Mouse (Mus musculus): ENCODE measurements around the gene Ggact.

Gene Ggact

DNA sequence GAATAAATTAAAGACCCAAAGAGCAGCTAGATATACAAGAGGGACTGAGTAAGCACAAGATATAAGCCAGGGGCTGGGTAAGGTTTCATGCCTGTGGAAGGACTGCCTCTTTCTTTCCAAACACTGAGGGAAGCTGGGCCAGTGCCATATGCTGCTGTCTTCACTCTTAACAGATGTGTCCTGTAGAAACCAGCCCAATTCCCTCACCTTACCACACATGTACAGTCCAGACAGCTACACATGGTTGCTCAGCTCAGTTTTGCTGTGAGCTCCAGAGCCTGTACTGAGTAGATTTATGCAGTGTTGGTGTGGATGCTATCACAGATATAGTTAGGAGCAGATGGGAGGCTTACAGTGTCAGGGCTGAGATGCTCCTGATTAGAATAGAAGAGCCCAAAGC is 12.9 kb downstream of the Ggact start:
- DNase-seq (ENCODE audit: low read depth), result peak; percentile 89

DNA sequence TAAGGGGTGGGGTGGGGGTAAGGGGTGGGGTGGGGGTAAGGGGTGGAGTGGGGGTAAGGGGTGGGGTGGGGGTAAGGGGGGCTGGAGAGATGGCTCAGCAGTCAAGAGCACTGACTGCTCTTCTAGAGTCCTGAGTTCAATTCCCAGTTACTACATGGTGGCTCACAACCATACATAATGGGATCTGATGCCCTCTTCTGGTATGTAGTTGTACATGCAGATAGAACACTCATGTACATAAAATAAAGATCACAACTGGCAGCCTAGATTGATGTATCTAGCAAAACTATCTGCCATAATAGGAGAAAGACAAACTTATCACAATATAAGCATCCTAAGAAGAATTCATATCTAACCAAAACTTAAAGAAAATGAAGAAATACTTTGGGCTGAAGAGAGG is 15.0 kb downstream of the Ggact start:
- DNase-seq (ENCODE audit: low read depth), result no peak

DNA sequence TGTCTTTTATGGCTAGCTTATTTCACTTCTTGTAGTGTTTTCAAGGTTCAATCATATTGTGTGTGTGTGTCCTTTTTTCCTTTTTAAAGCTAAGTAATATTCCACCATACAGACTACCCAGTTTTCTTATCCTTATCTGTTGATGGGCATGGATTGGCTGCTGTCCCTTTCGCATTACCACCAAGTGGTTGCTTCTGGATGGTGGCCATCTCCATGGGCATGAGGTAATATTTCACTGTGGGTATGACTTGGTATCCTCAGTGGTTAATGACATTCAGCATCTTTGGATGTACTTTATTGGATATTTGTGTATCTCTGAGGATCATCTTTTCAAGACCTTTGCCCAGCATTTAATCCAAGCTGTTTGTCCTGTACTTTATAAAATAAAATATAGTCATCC is 17.5 kb downstream of the Ggact start:
- DNase-seq (ENCODE audit: low read depth), result no peak

DNA sequence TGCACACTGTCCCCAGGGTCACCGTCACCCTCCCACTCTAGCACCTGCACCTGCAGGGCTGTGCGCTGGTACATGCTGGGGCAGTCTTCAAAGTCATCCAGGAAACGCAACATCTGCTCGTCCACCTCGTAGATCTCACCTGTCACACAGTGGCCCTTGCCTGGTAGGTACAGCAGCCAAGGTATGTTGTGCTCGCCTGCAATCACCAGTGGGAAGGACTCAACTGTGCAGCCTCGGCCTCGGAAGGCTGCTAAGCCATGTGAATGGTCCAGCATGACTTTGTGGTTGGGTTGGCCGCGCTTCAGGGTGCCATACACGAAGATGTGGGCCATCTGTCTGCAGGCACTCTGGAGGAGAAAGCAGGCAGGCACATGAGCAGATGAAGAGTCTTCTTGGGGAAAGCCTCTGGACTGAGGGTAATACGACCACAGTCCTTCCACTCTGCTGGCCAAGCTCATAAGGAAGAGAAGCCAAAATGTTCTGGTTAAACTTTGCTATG is 22.0 kb downstream of the Ggact start:
- no peak for DNase-seq (ENCODE audit: low read depth)

DNA sequence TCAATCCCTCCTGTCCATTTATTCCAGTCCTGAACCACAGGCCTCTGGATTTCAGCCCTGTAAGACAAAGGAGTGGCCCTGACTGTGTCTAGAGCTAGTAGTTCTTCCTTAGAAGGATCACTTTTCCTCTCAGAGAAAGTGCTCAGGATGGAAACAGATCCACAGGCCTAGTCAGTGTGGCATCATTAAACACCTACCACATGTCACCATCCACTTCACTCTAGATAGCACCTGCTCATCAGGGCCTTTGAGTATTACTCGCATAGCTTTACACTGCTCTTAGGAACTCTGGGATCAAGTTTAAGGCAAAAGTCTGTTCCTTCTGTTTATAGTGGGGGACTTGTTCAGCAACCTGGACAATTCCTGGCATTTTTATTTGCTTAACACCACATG is 25.1 kb downstream of the Ggact start:
- DNase-seq (ENCODE audit: low read depth), result no peak

DNA sequence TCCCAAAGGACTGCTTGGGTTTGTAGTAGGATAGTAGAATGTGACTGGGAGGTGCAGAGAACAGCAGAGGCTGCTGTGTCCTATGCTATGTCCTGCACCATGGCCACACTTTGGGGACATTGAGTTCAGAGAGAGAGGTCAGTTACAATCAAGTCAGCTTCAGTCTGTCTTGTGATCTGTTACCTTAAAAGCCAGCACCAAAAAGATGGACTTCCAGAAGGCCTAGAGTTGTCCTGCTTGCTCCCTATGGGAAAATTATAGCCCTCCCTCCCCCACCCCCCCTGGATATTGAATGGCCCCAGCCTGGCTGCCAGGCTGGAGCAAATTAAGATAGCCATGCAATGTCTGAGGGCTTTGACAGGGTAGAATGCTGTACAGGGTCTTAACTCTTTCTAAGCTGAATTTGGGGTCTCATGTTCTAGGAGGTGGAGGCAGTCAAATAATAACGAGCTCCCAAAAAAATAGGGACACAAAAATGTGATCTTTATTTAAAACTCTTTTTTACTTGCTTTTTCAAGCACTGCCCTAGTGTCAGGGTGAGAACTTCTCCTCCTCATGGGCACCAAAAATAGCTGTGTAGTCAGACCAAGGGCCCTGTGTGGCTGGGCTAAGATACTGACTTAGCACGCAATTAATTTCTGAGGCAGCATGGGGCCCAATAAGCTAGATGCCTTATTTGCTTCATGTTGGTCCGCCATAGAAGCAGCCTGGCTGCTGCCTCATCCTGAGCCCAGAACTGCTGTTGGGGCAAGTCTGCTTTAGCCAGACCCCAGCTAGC is 25.7 kb downstream of the Ggact start:
- no peak for DNase-seq (ENCODE audit: low read depth)

DNA sequence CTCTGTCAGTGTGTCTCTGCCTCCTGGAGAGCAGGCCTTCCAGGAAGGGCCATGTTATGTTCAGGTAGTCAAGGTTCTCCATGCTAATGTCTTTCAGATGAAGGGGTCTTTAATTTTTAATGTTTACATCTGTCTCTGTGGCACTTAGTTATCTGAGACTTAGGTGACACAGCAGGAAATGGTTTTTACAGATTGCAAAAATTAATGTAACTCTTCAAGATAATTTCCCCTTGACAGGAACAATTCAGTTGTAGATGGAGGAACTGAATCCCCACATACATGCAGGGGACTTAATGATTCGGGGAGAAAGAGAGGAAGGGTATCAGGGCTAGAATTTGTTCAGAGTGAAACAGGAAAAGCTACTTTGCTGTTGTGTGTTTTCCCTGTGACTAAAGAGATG is 26.3 kb downstream of the Ggact start:
- DNase-seq (ENCODE audit: low read depth), result no peak

DNA sequence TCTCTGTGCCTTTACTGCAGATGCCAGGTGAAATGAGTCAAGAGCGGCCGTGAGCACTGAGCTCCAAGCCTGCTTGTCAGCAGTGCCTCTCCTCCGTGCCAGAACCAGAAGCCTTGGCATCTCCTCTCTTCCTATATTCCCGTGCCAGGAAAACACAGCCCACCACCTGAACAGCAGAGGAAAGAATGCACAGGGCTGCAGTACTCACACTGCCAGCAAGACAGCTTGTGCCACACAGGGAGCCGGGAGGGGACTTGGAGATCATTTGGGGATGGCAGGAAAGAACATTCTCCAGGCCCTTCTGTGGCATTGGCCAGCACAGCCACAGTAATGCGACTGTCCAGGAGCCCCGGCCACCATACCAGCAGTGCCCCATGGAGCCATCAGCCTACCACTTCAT is 27.7 kb downstream of the Ggact start:
- no peak for DNase-seq (ENCODE audit: low read depth)

DNA sequence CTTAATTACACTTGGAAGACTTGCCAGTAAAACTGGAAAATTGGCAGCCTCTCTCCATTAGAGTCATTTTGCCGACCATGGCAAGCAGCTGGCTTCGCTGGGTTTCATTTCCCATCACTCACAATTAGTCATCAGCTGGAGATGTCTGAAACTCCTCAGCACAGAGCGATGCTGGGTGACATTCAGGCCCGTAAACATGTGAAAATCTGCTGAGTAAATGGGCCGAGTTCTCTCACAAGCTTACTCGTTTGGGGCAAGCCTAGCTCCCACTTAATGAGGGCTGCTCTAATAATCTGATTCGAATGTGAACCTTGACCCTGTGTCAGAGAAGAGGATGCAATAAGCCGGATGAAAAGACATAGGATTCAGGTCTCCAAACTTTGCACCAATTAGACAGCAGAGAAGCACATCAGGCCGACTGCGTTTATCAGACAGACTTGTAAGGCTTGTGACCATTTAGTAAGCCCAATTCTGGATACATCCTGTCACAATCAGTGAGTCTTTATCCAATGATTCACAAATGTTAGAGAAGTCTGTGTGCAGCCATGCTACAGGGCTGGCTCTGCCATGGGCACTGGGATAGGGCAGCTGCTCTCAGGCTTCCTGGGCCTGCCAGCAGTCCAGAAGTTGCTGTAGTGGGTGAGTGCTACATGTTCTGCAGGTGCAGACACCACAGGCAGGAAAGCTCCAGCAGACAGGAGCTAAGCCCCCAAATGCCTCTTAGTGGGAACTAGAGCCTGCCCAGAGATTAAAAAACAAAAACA is 29.6 kb downstream of the Ggact start:
- DNase-seq (ENCODE audit: low read depth), result peak; percentile 75

DNA sequence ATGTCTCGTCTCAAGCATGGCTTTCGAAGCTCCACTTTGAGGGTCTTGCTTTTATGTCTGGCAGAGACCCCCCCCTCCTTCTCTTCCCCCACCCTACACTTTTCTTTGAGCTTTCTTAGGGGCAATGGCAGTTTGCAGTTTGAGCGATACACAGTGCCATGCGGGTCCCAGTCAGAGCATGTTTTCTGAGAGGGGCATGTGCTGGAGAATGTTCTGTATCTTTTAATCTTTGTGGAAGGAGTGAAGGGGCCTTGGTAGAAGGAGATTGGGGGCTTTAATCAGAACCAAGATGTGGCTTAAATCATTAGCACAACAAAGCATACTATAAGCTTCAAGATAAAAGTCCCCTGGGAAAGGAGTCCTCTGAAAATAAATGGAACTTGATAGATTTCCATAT is 30.1 kb downstream of the Ggact start:
- DNase-seq (ENCODE audit: low read depth), result no peak

DNA sequence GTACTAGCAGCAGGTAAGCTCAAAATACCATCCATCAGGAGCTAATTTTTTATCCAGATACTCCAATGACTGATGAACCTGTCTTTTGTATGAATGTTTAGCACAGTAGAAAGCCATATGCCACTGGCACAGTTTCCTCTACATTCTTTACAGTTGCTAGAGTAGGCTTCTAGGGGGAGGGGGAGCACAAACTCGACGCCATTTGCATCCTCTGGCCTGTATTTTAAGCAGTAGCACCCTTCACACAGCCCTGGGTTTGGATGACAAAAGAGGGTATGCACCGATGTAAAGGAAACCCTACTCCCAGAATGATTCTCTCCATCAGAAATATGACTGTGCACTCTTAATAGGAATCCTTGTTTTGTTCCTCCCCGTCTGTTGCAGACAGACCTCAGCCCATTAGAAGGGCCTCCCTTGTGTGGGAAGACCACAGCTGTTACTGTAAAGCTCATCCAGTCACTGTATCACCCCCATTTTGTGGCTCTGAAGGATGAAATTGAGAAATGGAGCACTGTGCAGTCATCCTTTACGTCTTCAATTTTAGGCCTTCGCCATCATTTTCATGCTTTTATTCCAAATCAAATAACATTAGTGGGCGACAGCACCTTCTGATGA is 30.7 kb downstream of the Ggact start:
- no peak for DNase-seq (ENCODE audit: low read depth)

DNA sequence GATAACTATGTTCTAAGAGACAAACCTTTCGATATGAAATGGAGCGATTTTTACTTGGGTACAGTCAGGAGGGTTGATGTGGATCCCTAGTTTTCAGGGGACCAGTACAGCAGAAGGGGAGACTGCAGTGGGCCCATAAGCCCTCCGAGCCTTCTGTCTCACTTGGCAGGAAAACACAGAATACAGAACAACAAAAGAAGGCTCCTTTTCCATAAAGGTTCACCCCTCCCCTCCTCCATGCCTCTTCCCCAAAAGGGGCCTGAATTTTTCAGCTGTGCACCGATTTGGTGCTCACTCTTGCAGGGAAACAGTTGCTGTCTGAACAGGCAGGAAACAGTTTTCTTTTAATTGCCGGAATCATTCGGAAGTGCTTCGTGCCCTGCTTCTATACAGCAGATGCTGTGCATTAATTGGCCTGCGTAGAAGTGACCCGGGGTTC is 31.3 kb downstream of the Ggact start:
- no peak for DNase-seq (ENCODE audit: low read depth)

DNA sequence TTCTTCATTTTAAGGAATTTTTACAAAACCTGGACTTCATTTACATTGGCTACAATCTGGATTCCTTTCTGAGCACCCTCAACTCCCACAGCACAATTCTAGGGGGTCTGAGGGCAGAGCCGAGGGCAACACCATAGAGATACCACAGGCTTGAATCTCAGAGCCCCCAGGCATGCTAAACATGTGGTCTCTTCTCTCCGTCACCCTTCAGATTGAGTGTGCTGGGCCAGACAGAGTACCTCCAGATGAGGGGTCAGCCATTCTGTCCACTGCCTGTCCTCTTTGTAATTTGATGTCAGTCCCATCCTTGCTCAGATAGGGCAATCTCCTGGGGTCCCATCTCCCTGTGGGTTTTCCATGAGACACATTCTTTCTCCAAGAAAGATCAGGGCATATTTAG is 31.9 kb downstream of the Ggact start:
- DNase-seq (ENCODE audit: low read depth), result no peak

DNA sequence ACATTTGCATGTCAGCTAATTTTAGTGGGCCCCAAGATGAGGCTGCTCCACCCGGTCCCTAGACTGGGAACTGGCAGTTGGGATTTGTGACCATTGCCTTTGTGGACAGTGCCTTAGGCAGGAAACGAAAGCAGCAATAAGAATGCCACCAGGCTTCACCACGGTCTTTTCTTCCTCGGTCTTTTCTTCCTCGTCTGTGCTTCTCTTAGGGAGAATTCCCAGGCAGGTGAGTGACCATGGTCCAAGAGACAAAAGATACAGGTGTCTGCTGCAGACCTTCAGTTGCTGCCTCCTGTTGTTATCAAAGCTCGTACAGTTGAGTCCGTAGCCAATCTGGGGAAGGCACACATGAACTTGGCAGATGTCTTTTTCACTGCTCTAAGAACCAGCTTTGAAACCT is 33.3 kb downstream of the Ggact start:
- DNase-seq (ENCODE audit: low read depth), result no peak

DNA sequence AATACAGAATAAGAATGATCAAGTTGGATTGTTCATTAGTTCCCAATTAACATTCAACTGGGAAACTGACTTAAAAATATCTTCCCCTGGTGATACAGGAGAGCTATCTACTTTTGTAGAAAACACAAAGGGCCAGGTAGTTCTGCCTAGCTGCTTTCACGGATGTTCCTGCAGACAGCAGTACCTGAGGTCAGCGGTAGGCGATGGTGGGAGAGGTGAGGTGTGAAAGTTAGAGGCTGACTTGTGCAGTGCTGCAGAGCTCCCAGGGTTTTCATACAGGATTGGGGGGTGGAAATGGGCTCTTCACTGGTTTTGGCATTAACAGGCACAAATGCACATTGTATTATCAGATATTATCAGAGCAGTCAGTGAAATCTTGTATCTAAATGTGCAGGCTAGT is 35.8 kb downstream of the Ggact start:
- DNase-seq (ENCODE audit: low read depth), result no peak

DNA sequence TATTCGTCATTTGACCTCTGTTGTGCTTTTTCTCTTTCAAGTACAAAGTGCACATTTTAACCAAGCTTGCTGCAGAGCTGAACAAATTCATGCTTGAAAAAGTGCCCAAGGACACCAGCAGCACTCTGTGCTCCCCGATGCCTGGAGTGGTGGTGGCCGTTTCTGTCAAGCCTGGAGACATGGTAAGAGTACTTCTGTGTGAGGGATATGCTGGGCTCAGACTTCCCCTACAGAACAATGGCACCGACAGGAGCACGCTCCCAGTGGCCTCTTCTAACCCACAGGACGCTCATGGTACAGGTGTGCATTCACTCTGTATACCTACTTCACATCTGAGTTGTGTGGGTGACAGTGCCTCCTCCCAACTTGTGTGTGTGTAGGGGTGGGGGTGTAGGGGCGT is 36.8 kb downstream of the Ggact start:
- DNase-seq (ENCODE audit: low read depth), result no peak

DNA sequence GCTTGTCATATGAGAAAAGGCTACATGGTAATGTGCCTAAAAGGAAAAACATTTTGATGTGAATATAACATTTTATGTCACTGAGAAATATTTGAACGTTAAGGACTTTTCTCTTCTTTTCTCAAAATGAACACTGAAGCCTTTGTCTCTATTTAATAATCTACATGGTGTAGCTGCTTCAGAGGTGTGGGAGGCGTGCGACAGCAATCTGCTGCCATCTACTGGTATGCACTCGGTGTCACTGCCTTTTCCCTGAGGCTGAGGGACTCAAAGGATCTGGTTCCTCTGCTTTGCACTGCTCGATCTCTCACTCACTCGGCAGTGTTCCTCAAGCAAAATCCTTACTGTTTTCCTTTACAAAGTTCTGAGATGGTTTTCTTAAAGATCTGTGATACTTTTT is 37.4 kb downstream of the Ggact start:
- DNase-seq (ENCODE audit: low read depth), result peak; percentile 81

DNA sequence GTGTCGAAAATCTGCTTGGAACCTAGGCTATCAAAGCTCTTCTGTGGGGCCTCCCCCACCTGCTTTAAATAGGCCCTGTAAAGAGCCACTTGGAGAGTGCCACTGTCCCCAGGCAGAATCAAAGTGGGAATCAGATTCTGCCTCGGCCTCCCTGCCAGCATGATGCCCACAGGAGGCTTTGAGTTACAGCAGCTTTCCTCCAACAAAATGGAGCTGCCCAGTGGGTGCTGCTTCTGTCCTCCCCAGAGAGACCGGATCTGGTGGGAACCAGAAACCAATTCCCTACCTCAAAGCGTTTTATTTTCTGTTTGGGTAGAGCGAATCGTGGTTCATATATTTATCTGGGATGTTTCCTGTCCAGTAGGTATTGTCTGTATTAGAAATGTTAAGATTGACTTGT is 37.9 kb downstream of the Ggact start:
- DNase-seq (ENCODE audit: low read depth), result no peak

DNA sequence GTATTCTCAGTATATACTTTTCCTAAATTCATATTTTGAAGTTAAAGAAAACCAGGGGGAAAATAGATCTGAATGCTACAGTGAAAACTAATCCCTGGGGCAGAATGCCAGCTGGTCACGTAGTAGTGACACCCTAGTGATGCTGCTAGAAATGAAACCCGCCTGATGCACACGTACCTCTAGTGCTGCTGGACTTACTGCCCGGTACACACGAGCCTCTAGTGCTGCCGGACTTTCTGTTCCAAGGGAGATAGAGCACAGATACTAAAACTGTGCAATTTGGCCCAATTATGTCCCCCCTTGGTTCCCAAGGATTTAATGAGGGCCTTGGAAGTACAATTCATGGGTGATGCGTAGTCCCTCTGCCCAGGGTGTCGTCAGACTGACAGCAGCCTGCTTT is 38.5 kb downstream of the Ggact start:
- no peak for DNase-seq (ENCODE audit: low read depth)

DNA sequence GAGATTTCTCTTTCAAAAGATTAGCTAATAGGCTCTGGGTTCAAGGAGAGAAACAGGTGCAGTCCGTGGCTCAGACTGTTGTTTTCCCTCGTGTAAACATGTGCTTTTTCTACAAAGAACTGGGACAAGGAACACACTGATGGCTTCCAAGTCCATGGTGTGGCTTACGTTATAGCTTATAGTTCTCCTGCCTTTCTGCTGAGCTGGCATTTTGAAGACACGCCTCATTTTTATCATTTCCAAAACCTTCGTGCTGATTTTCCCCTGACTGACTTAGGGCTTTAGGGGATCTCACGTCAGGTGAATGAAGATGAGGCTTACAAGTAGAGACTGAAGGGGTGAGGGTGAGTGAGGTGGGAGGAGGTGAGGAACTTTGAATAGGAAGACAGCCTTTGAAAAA is 40.9 kb downstream of the Ggact start:
- DNase-seq (ENCODE audit: low read depth), result no peak

DNA sequence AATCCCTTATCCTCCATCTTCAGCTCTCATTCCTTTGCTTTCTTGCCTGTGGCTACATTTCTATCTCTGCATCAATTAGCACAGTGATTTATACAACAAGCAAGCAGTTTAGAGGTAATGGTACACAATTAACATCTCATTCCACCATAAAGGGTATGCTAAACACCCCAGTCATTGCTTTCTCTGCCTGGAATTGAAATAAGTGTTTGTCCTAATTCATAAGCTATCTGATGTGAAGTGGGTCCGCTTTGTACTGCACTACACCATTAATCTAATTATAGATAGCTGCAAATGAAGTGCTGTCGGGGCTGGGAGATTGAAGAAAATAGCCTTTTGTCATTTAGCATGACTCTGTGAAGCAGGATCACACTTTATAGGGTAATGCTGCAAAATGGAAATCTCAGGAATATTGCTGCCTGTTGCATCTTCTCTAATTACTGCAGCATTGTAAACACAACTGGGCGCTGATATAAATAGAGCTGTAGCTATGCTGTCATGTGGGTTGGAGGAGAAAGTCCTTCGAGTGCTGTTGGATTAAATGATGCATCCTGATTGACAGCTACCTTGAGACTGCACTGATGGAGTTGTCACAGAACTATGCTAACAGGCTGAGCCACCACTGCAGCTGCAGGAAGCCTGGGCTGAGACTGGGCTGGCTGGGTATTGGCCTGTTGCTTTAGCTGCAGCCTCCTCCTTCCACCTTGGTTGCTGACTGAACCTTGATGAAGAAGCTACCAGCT is 41.5 kb downstream of the Ggact start:
- no peak for DNase-seq (ENCODE audit: low read depth)

DNA sequence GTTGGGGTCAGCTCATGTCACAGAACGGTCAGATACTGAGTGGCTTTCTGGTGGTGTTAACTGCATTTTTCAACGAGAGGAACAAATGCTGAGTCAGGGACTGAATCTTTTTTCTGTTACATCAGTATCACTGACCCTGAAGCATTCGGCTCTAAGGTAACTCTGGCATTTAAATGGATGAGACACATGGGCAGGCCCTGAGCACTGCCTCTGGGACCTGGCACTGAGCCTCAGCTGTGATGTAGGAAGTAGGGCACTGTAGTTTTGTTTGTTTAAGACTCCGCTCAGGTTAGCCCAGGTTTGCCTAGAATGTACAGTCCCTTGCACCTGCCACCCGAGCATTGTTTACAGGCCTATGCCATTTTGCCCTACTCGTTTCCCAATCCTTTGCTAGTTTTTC is 43.7 kb downstream of the Ggact start:
- no peak for DNase-seq (ENCODE audit: low read depth)
